19 mouse cellular contexts compared by ENCODE assay signal in genomic region chr8:6801076-6801475, GRCm38 (mm10).
"Had no signal": no experiment of that assay in that cellular context is flagged by ENCODE, and none has a peak within 500 bp of the region (broad histone marks: within the 10 kb centered on the region; RNA-seq: fewer than 3 reads in every experiment).

No protein-coding gene starts in this region.

- ATAC-seq: midbrain, embryonic 16.5 days had no signal

- H3K9me3 ChIP-seq: midbrain, embryonic 10.5 days; midbrain, embryonic 12.5 days; neural tube, embryonic 13.5 days; neural tube, embryonic 15.5 days had no signal

- H3K9ac ChIP-seq: lung, embryonic 14.5 days; midbrain, embryonic 12.5 days; neural tube, embryonic 13.5 days; neural tube, embryonic 15.5 days had no signal

- H3K4me3 ChIP-seq: midbrain, embryonic 10.5 days; midbrain, embryonic 12.5 days; myocyte; neural tube, embryonic 13.5 days; neural tube, embryonic 15.5 days had no signal

- DNase-seq: lung, adult 18-20 months; lung, embryonic 14.5 days; lung, postnatal 10 days; lung, postnatal 4 days; midbrain, embryonic 14.5 days; retina, postnatal 1 day; right cerebral cortex, adult 18-20 months; right cerebral cortex, postnatal 25 days; right cerebral cortex, postnatal 4 days; spleen, adult 18-20 months; thymus, adult 2 months; thymus, postnatal 25 days; thymus, postnatal 4 days had no signal

- H3K27ac ChIP-seq: midbrain, embryonic 10.5 days; midbrain, embryonic 12.5 days; neural tube, embryonic 13.5 days; neural tube, embryonic 15.5 days had no signal

- H3K4me2 ChIP-seq: lung, embryonic 14.5 days; midbrain, embryonic 12.5 days; neural tube, embryonic 13.5 days; neural tube, embryonic 15.5 days had no signal

- H3K4me1 ChIP-seq: midbrain, embryonic 10.5 days; midbrain, embryonic 12.5 days; neural tube, embryonic 13.5 days; neural tube, embryonic 15.5 days had no signal

- H3K36me3 ChIP-seq: midbrain, embryonic 10.5 days; midbrain, embryonic 12.5 days; neural tube, embryonic 13.5 days; neural tube, embryonic 15.5 days had no signal

- H3K27me3 ChIP-seq: midbrain, embryonic 12.5 days; neural tube, embryonic 13.5 days; neural tube, embryonic 15.5 days had no signal
